Mouse (Mus musculus): ENCODE data around the gene Enho. TPM values are rescaled to one million over a fixed set of nuclear protein-coding genes. Genes with fewer than 3 reads are reported as not detected.
A peak's percentile ranks its signal among the peaks of the same experiment; 100 is the strongest.

Enho gene
- polyA plus RNA-seq, 1 experiment: 124 TPM

DNA sequence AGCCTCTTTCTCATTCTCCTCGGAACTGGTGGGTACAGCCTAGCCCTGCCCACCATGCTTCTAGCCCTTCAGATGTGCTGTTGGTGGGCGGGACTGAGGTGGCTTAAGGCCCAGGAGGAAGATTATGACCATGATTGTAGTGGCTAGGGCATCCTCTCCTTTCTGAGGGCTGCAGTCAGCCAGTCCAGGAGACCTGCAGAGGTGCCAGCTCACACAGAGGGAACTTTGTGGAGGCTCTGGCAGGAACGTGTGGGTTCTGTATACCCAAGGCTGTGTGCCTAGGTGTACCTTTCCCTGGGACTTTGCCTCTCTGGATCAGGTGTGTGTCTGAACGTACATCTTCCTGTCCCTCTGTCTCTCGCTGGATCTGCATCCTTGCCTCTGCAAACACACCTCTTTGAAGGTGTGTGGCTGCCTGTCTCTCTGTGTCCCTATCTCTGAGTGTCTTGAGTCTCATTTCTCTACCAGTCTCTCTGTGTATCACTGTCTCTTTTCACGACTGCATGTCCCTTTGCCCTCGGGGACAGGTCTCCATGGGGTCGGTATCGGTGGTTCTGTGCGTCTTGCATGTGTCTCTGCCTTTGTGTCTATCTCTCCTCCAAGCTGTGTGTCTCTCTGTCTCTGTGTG is 796 bp downstream of the Enho start:
- TF ChIP-seq CTCF (IDR thresholded peaks at IDR 0.05; ENCODE audit: borderline replicate concordance, extremely low read depth, insufficient read depth, insufficient read length) (no peak), POLR2A (IDR thresholded peaks at IDR 0.05; ENCODE audit: borderline replicate concordance, extremely low read depth, insufficient read depth, insufficient read length, poor library complexity, severe bottlenecking) (no peak)
- peak; percentile 61 for DNase-seq (ENCODE audit: low read depth)

DNA sequence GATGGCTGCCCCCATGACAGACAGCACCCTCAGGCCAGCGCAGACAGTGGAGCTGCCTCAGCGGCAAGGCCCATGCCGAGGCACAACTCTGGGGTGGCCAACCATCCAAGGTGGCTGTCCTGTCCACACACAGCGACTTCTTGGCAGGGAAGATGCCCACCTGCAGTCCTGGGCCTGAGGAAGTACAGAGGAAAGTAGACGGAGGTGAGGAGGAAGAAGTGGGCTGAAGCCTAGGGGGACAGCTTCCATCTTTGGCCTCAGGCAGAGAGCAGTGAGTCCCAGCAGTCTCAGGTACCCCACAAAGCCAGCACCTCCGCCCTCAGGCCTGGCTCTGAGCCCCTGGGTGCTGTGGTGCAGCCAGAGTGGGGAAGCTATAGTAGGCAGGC is 1.3 kb downstream of the Enho start:
- no peak for TF ChIP-seq POLR2A (IDR thresholded peaks at IDR 0.05; ENCODE audit: borderline replicate concordance, extremely low read depth, insufficient read depth, insufficient read length, poor library complexity, severe bottlenecking)
- no peak for TF ChIP-seq CTCF (IDR thresholded peaks at IDR 0.05; ENCODE audit: borderline replicate concordance, extremely low read depth, insufficient read depth, insufficient read length)
- DNase-seq (ENCODE audit: low read depth): no peak

DNA sequence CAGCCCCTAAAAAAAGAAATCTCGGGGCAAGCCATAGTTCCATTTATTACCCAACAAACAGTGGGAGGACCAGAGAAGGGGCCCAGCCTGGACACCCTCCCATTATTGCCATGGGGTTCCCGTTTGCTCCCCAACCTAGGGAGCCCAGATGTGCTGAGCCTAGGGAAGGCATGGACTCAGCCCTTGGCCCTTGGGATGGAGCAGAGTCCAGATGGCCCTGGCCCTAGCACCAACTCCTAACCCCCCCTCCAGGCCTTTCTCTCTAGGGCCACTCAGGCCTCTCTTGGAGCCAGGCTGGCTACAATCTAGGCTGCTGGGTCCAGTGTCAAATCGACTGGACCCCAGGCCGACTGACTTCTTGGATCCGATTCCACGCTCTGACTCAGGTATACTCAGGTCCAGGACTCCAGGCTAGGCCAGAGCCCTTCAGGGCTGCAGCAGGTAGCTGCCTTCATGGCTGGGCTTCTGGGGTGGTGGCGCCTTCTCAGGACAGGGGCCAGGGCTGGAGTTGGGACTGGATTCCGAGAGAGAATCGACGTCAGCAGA is 1.9 kb downstream of the Enho start:
- no peak for DNase-seq (ENCODE audit: low read depth)
- TF ChIP-seq CTCF (IDR thresholded peaks at IDR 0.05; ENCODE audit: borderline replicate concordance, extremely low read depth, insufficient read depth, insufficient read length) (no peak), POLR2A (IDR thresholded peaks at IDR 0.05; ENCODE audit: borderline replicate concordance, extremely low read depth, insufficient read depth, insufficient read length, poor library complexity, severe bottlenecking) (no peak)

DNA sequence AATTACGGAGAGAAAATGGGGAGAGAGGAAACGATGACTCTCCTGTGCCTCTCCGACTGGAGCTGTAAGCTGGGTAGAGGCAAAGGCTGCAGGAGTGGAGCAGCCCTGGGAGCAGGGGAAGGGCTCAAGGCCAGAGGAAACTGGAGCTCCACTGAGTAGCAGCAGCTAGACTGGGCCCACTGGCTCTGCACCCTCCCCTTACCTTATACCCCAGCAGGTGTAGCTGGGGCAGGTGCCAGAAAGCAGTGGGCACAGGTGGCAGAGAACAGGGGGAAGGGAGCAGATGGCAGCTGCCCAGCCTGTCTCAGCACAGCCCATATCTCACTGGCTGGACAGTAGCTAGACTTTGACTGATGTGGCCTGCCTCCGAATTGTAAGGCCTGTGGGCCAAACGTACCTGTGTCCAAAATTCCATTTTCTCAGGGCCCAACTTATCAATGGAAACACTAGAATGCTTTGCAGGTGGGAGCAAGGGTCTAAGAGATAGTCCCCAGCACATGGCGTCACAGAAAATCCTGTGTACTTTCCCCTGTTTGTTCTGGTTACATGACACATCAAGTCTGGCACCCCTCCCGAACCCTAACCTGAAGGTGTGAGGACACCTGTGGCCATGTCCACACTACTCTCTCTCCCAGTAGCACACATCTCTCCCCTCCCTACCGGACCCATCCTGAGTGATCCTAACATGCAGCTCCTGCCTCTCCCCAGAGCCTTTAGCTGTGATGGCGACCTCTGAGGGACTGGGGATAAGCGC is 3.1 kb downstream of the Enho start:
- TF ChIP-seq POLR2A (IDR thresholded peaks at IDR 0.05; ENCODE audit: borderline replicate concordance, extremely low read depth, insufficient read depth, insufficient read length, poor library complexity, severe bottlenecking): no peak
- no peak for TF ChIP-seq CTCF (IDR thresholded peaks at IDR 0.05; ENCODE audit: borderline replicate concordance, extremely low read depth, insufficient read depth, insufficient read length)
- no peak for DNase-seq (ENCODE audit: low read depth)

DNA sequence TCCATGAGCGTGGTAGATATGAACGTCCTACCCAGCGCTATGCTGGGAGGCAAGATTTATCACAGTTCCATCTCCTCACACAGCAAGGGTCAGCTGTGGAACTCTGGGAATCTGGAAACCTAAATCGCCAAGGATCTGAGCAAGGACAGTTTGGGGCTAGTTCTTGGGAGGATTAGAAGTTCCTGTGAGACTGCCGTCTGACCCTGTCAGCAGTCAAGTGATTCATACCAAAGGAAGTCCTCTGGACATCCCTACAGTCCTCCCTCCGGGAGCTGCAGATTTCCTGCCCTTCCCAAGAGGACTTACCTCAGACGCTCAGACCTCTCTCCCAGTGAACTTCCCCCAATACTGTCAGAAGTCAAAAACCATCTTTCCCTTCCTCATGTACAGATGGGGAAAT is 3.8 kb downstream of the Enho start:
- no peak for DNase-seq (ENCODE audit: low read depth)
- no peak for TF ChIP-seq POLR2A (IDR thresholded peaks at IDR 0.05; ENCODE audit: borderline replicate concordance, extremely low read depth, insufficient read depth, insufficient read length, poor library complexity, severe bottlenecking)
- TF ChIP-seq CTCF (IDR thresholded peaks at IDR 0.05; ENCODE audit: borderline replicate concordance, extremely low read depth, insufficient read depth, insufficient read length): no peak

DNA sequence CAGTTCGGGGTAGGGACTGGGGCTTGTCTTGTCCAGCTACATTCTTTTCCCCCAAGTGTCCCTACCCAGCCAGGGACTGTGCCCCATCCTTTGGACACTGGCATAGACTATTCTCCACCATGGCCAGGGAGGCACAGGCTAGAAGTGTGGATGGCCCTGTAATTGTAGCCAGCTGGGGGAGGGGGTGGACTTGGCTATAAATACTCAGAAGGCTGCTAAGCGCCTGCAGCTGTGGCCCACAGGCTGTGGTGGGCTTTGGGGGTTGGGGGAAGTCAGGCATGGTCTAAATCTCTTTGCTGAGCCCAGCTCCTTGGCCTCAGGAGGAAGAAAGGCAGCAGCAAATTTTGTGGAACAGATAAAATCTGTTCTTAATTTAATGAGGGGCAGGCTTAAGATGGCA is 4.2 kb downstream of the Enho start:
- TF ChIP-seq POLR2A (IDR thresholded peaks at IDR 0.05; ENCODE audit: borderline replicate concordance, extremely low read depth, insufficient read depth, insufficient read length, poor library complexity, severe bottlenecking) (no peak), CTCF (IDR thresholded peaks at IDR 0.05; ENCODE audit: borderline replicate concordance, extremely low read depth, insufficient read depth, insufficient read length) (no peak)
- DNase-seq (ENCODE audit: low read depth): no peak

DNA sequence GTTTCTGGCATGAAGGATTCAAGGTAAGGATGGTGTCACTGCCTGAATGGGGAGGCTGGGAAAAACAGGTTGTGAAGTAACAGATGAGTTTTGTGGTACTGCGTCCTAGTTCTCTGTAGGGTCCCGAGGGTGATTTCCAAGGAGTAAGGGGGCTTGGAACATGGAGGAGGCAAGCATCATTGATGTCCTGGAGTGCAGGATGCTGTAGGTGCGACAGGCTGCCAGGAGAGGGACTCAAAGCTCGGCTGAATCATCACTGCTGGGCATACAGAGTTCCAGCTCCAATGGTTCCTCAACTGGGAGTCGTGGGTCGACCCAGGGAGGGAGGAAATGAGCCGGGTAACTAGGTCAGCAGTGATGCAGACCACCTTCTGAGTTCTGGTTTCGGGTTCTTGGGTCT is 4.9 kb downstream of the Enho start:
- TF ChIP-seq CTCF (IDR thresholded peaks at IDR 0.05; ENCODE audit: borderline replicate concordance, extremely low read depth, insufficient read depth, insufficient read length) (no peak), POLR2A (IDR thresholded peaks at IDR 0.05; ENCODE audit: borderline replicate concordance, extremely low read depth, insufficient read depth, insufficient read length, poor library complexity, severe bottlenecking) (no peak)
- no peak for DNase-seq (ENCODE audit: low read depth)

DNA sequence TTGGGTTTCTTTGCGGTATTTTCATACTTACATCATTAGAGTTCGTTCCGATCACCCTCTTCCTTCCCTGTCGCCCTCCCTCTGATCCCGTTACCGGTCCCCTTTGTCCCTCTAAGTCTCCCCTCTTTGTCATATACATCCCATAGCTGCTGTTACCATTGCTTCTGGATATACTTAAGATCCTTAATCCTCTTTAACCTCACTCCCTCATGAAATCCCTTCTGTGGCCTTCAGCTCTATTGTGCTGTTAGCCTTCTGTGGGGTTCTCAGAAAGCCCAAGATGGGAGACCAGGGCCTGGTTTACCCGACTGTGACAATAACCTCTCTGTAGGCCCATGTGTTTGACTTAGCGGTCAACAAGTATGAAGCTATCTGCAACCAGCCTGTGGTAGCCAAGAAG is 5.5 kb downstream of the Enho start:
- TF ChIP-seq POLR2A (IDR thresholded peaks at IDR 0.05; ENCODE audit: borderline replicate concordance, extremely low read depth, insufficient read depth, insufficient read length, poor library complexity, severe bottlenecking) (no peak), CTCF (IDR thresholded peaks at IDR 0.05; ENCODE audit: borderline replicate concordance, extremely low read depth, insufficient read depth, insufficient read length) (no peak)
- no peak for DNase-seq (ENCODE audit: low read depth)

DNA sequence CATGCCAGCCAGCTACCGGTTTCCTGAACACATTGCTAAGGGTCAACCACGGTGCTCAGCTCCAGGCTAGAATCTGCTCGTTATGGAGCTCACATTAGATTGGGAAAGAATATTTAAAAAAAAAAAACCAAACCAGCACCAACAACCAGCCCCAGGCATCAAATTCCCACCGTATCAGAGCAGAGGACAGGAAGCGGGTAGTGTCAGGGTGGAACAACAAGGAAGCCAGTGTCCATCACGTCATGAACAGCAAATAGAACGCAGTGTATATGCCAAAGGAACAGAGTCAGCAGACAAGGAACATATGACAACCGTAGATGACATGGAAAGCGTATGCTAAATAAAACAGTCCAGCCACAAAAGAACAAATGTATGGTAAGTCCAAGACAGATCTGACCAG is 7.1 kb downstream of the Enho start:
- no peak for DNase-seq (ENCODE audit: low read depth)
- no peak for TF ChIP-seq POLR2A (IDR thresholded peaks at IDR 0.05; ENCODE audit: borderline replicate concordance, extremely low read depth, insufficient read depth, insufficient read length, poor library complexity, severe bottlenecking)
- TF ChIP-seq CTCF (IDR thresholded peaks at IDR 0.05; ENCODE audit: borderline replicate concordance, extremely low read depth, insufficient read depth, insufficient read length): no peak

DNA sequence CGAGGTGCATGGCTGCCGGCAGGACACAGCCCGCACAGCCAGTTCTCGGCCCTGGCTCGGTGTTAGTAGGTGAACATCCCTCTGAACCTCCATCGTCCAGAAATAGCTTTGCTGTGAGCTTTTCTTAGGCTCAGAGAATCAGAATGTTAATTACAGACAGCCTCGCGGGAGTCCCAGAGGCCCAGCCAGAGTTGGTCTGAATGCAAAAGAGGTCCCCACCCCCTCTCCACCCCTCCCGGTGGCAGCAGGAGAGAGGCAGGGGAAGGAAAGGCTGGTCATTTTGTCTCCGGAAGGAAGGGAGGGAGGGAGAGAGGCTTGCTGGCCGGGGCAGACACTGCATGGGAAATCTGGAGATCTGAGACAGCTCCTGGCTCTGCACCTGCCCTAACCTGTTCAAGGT is 8.7 kb downstream of the Enho start:
- peak; percentile 87 for DNase-seq (ENCODE audit: low read depth)
- TF ChIP-seq CTCF (IDR thresholded peaks at IDR 0.05; ENCODE audit: borderline replicate concordance, extremely low read depth, insufficient read depth, insufficient read length): no peak
- no peak for TF ChIP-seq POLR2A (IDR thresholded peaks at IDR 0.05; ENCODE audit: borderline replicate concordance, extremely low read depth, insufficient read depth, insufficient read length, poor library complexity, severe bottlenecking)

DNA sequence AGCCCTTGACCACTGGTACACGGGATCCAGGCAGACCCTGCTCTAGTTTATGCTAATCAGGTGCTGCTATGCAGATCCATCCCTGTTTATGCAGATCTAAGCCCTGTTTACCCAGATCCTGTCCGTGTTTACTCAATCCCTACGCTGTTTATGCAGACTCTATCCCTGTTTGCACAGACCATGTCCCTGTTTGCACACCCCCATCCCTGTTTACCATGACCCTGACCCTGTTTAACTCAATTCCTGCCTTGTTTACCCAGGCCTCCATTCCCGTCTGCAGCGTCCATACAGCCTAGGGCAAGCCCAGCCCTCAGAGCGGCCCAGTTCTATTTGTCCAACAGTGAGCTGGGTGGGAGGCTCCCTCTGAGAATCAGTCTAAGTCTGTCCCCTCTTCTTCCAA is 9.9 kb downstream of the Enho start:
- TF ChIP-seq POLR2A (IDR thresholded peaks at IDR 0.05; ENCODE audit: borderline replicate concordance, extremely low read depth, insufficient read depth, insufficient read length, poor library complexity, severe bottlenecking) (no peak), CTCF (IDR thresholded peaks at IDR 0.05; ENCODE audit: borderline replicate concordance, extremely low read depth, insufficient read depth, insufficient read length) (no peak)
- DNase-seq (ENCODE audit: low read depth): no peak
